Mouse (Mus musculus): Measurements from ENCODE around the gene Mid1. TPM values are rescaled to one million over a fixed set of nuclear protein-coding genes. Genes with fewer than 3 reads are reported as not detected.

Mid1 gene
- polyA plus RNA-seq, 1 experiment from 2014 or later = 6.1 TPM

DNA sequence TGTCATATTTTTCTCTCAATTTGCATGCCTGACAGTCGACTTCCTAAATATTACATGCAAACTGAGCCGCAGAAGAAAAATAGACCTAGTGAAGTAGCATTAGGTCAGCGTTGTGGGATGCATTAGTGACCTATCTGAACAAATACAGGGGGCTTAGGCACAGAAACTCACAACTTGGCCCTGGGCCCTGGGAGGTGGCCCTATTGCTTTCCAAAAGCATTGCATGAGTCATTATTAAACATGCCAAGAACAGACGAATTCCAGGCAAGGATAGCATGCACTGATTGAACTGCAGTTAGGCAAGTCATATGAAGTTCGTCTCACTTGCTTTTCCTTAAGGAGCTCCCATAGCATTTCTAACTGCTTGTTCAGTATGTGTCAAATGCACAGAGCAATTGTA lies 183.2 kb downstream of the Mid1 start:
- H3K9me3 ChIP-seq (ENCODE audit: control insufficient read depth, low read length) = no peaks in the 10 kb centered on the region
- H3K36me3 ChIP-seq (replicated peaks; ENCODE audit: control insufficient read depth, insufficient read depth) = no peaks in the 10 kb centered on the region
- WGBS = 75% methylated on average over 5 of the region's 5 CpGs
- no peak overlapping the region for H3K27ac ChIP-seq
- no peaks in the 10 kb centered on the region for H3K4me1 ChIP-seq (replicated peaks; ENCODE audit: control insufficient read depth, insufficient read depth, low read length)
- H3K4me2 ChIP-seq (replicated peaks) = no peak overlapping the region
- H3K27me3 ChIP-seq (ENCODE audit: control insufficient read depth, insufficient read depth, low read length) = peaks cover 28% of the 10 kb centered on the region
- ATAC-seq (ENCODE audit: low FRiP score) (no peak), DNase-seq (ENCODE audit: low spot score) (no peak)
- H3K4me3 ChIP-seq (replicated peaks; ENCODE audit: low read length) = no peak overlapping the region
- no peak overlapping the region for H3K9ac ChIP-seq

DNA sequence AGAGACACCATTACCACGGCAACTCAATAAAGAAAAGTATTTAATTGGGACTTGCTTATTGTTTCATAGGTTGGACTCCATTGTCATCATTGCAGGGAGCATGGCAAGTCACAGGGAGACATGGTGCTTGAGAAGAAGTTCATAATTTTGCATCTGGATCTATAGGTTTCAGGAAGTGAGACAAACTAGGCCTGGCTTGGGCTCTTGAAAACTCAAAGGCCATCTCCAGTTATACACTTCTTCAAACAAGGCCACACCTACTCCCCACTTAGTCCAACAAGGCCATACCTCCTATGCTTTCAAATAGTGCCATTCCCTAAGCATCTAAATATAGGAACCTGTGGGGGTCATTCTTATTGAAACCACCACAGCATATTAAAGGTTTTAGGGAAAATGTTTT lies 189.5 kb downstream of the Mid1 start:
- no peaks in the 10 kb centered on the region for H3K36me3 ChIP-seq (replicated peaks; ENCODE audit: control insufficient read depth, insufficient read depth)

GRCm38 (mm10) chrX:169879481-169880362 lies 194.7 kb downstream of the Mid1 start:
- ATAC-seq (ENCODE audit: low FRiP score) = peak; percentile 85

More for the DNA sequence above, 189.5 kb downstream of the Mid1 start:
- Histone ChIP-seq H3K9ac (no peak overlapping the region), H3K4me2 (replicated peaks) (no peak overlapping the region), H3K4me3 (replicated peaks; ENCODE audit: low read length) (no peak overlapping the region), H3K9me3 (ENCODE audit: control insufficient read depth, low read length) (no peaks in the 10 kb centered on the region), H3K27ac (no peak overlapping the region), H3K27me3 (ENCODE audit: control insufficient read depth, insufficient read depth, low read length) (peaks cover 57% of the 10 kb centered on the region), H3K4me1 (replicated peaks; ENCODE audit: control insufficient read depth, insufficient read depth, low read length) (no peaks in the 10 kb centered on the region)
- 85% methylated on average over 1 of the region's 1 CpGs for WGBS
- DNase-seq (ENCODE audit: low spot score) (no peak), ATAC-seq (ENCODE audit: low FRiP score) (no peak)

DNA sequence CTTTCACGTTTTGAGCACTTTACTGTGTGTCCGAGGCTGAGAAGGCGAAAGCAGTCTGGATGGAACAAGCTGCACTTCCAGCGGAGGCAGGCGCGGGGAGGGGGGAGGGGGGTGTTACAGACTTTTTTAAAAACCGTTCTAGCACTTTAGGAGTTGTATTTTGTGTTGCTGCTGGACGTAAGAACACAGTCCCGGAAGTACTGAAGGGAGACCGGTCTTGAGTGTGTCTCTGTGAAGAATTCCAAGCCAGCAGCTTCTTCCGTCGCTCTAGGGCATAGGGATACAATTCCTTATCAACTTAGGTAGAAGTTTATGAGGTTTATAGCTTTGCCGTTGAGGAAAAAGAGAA lies 195.3 kb downstream of the Mid1 start:
- Histone ChIP-seq H3K36me3 (replicated peaks; ENCODE audit: control insufficient read depth, insufficient read depth) (no peaks in the 10 kb centered on the region), H3K9me3 (ENCODE audit: control insufficient read depth, low read length) (no peaks in the 10 kb centered on the region), H3K27me3 (ENCODE audit: control insufficient read depth, insufficient read depth, low read length) (peaks cover 65% of the 10 kb centered on the region), H3K4me2 (replicated peaks) (peak overlapping the region; percentile 54), H3K9ac (peak overlapping the region; percentile 57), H3K4me3 (replicated peaks; ENCODE audit: low read length) (peak overlapping the region; percentile 46), H3K4me1 (replicated peaks; ENCODE audit: control insufficient read depth, insufficient read depth, low read length) (0 out of 2 replicates have a peak, but pooled peaks cover 6% of the 10 kb centered on the region), H3K27ac (0 out of 2 replicates have a peak overlapping the region, but pooled peaks have one; percentile 3)
- no peak for ATAC-seq (ENCODE audit: low FRiP score)
- DNase-seq (ENCODE audit: low spot score) = peak; percentile 28
- 7% methylated on average over 13 of the region's 13 CpGs for WGBS

More at GRCm38 (mm10) chrX:169879481-169880362, 194.7 kb downstream of the Mid1 start:
- Histone ChIP-seq H3K4me1 (replicated peaks; ENCODE audit: control insufficient read depth, insufficient read depth, low read length) (0 out of 2 replicates have a peak, but pooled peaks cover 6% of the 10 kb centered on the region), H3K27me3 (ENCODE audit: control insufficient read depth, insufficient read depth, low read length) (peaks cover 65% of the 10 kb centered on the region), H3K4me3 (replicated peaks; ENCODE audit: low read length) (peak overlapping the region; percentile 46), H3K4me2 (replicated peaks) (peak overlapping the region; percentile 54), H3K36me3 (replicated peaks; ENCODE audit: control insufficient read depth, insufficient read depth) (no peaks in the 10 kb centered on the region), H3K9ac (peak overlapping the region; percentile 57), H3K9me3 (ENCODE audit: control insufficient read depth, low read length) (no peaks in the 10 kb centered on the region), H3K27ac (0 out of 2 replicates have a peak overlapping the region, but pooled peaks have one; percentile 3)
- DNase-seq (ENCODE audit: low spot score) = peak; percentile 60
- WGBS = 11% methylated on average over 36 of the region's 36 CpGs

DNA sequence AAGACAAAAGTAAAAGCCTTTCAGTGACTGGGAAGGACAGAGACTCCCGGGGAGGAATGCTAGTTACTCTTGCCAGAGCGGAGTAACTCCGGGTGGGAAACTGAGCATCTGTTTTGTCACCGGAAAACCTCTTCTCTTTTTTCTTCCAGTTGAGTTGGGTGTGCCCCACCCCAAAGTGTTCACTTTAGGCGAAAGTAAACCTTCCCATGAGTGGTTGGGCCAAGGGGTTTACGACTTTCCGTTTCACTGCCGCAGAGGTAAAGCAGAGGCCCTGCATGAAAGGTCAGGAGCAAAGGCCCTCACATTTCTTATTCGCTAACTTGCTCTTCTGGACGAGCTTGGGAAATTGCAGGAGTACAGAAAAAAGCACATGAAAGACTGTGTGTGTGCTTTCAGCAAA lies 195.8 kb downstream of the Mid1 start:
- H3K36me3 ChIP-seq (replicated peaks; ENCODE audit: control insufficient read depth, insufficient read depth) = no peaks in the 10 kb centered on the region
- peak overlapping the region; percentile 57 for H3K9ac ChIP-seq
- ATAC-seq (ENCODE audit: low FRiP score) (no peak), DNase-seq (ENCODE audit: low spot score) (no peak)
- peak overlapping the region; percentile 54 for H3K4me2 ChIP-seq (replicated peaks)
- no peak overlapping the region for H3K27ac ChIP-seq
- no peaks in the 10 kb centered on the region for H3K9me3 ChIP-seq (ENCODE audit: control insufficient read depth, low read length)
- 17% methylated on average over 10 of the region's 10 CpGs for WGBS
- H3K4me1 ChIP-seq (replicated peaks; ENCODE audit: control insufficient read depth, insufficient read depth, low read length) = 0 out of 2 replicates have a peak, but pooled peaks cover 6% of the 10 kb centered on the region
- H3K27me3 ChIP-seq (ENCODE audit: control insufficient read depth, insufficient read depth, low read length) = peaks cover 65% of the 10 kb centered on the region
- H3K4me3 ChIP-seq (replicated peaks; ENCODE audit: low read length) = peak overlapping the region; percentile 46

DNA sequence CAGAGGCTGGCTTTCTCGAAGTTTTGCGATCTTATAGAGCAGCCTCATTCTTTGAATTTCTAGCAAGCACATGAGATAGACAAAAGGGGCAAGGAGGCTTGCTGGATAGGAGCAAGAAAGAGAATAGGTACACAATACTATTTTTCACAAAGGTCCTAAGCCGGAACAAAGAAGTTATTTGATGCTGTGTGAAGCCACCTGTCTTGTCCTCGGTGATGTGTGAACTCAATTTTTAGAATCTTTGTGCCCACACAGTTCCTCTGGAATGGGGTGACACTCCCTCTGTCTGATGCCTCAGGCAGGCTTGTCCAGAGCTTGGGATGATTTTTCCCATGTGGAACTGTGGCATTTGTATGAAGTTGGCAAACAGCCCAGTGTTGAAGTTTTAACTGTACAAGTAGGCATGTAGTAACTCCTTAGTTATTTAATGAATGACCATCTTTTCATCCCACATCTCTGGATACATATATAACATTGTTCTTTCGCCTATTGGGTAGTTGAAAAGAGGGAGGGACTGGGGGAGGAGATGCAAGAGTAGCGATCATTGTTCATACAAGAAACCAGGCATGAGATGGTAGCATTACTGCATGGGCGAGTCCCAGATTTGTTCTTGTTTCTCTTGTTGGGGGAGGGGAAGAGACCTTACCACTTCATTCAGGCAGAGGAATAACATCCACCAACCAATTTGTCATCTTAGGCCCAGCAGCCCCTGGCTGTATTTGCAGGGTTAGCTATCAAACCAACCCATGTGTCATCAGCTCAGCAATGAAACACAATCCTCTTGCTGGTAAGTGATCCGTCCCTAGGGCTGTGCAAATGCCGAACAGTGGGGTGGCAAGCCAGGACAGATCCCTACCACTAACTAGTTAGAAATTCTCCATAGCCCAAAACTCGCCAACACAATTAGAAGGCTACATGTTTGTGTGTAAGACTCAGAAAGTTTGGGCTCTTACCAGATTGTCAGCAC lies 196.5 kb downstream of the Mid1 start:
- no peak for DNase-seq (ENCODE audit: low spot score)
- WGBS = 29% methylated on average over 10 of the region's 10 CpGs
- Histone ChIP-seq H3K4me1 (replicated peaks; ENCODE audit: control insufficient read depth, insufficient read depth, low read length) (0 out of 2 replicates have a peak, but pooled peaks cover 6% of the 10 kb centered on the region), H3K27me3 (ENCODE audit: control insufficient read depth, insufficient read depth, low read length) (peaks cover 66% of the 10 kb centered on the region), H3K27ac (no peak overlapping the region), H3K9me3 (ENCODE audit: control insufficient read depth, low read length) (no peaks in the 10 kb centered on the region), H3K36me3 (replicated peaks; ENCODE audit: control insufficient read depth, insufficient read depth) (no peaks in the 10 kb centered on the region), H3K4me2 (replicated peaks) (peak overlapping the region; percentile 54), H3K4me3 (replicated peaks; ENCODE audit: low read length) (peak overlapping the region; percentile 46), H3K9ac (peak overlapping the region; percentile 57)
- ATAC-seq (ENCODE audit: low FRiP score) = no peak; the same call in 1 of the 2 replicates

- Histone ChIP-seq H3K27me3 (ENCODE audit: control insufficient read depth, insufficient read depth, low read length) (peaks cover 66% of the 10 kb centered on the region), H3K4me2 (replicated peaks) (peak overlapping the region; percentile 54), H3K9me3 (ENCODE audit: control insufficient read depth, low read length) (no peaks in the 10 kb centered on the region), H3K4me3 (replicated peaks; ENCODE audit: low read length) (no peak overlapping the region), H3K27ac (no peak overlapping the region), H3K36me3 (replicated peaks; ENCODE audit: control insufficient read depth, insufficient read depth) (no peaks in the 10 kb centered on the region), H3K9ac (no peak overlapping the region), H3K4me1 (replicated peaks; ENCODE audit: control insufficient read depth, insufficient read depth, low read length) (0 out of 2 replicates have a peak, but pooled peaks cover 6% of the 10 kb centered on the region)
- ATAC-seq (ENCODE audit: low FRiP score) (no peak), DNase-seq (ENCODE audit: low spot score) (no peak)
- WGBS = 65% methylated on average over 1 of the region's 1 CpGs
Observed at GRCm38 (mm10) chrX:169882220-169882609, 197.2 kb downstream of the Mid1 start.

DNA sequence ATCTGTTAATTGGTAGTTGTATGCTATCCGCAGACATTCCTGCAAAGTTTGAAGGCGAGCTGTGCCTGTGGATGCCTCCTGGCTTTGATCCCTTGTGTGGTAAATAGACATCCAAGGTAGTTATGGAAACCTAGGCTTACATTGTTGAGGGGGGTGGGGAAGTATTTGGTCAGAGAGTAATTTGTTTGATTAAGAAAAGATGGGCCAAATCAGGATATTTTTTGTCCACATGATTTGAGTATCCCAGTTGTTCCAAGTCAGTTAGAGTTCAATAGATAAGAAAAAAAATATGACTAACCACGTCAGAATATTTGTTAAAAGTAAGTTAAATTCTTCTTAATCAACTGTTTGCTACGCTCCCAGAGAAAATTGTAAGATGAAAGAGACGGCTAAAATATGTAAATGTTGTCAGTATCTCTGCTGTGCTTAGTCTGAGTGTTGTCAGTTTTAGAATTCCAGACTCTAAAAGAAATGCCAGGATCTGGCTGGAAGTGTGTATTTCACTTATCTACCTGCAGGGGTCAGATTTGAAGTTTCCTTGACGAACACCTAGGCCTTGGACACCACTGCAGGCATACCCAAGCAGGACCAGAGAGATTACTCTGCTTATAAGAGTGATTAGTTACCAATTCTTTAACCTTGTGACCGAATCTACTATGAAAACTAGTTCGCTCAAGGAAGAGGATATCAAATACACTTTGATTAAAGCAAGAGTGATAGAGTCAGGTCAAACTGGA lies 198.7 kb downstream of the Mid1 start:
- H3K9ac ChIP-seq = no peak overlapping the region
- ATAC-seq (ENCODE audit: low FRiP score) = no peak
- no peak overlapping the region for H3K27ac ChIP-seq
- no peak overlapping the region for H3K4me3 ChIP-seq (replicated peaks; ENCODE audit: low read length)
- DNase-seq (ENCODE audit: low spot score) = peak; percentile 55
- H3K4me2 ChIP-seq (replicated peaks) = no peak overlapping the region
- H3K4me1 ChIP-seq (replicated peaks; ENCODE audit: control insufficient read depth, insufficient read depth, low read length) = 0 out of 2 replicates have a peak, but pooled peaks cover 6% of the 10 kb centered on the region
- no peaks in the 10 kb centered on the region for H3K9me3 ChIP-seq (ENCODE audit: control insufficient read depth, low read length)
- no peaks in the 10 kb centered on the region for H3K36me3 ChIP-seq (replicated peaks; ENCODE audit: control insufficient read depth, insufficient read depth)
- peaks cover 59% of the 10 kb centered on the region for H3K27me3 ChIP-seq (ENCODE audit: control insufficient read depth, insufficient read depth, low read length)
- WGBS = 49% methylated on average over 8 of the region's 8 CpGs

Measured in hindbrain, embryonic 14.5 days (tissue).